In genomic region chr9:48413591-48413990, GRCm38 (mm10) we compare ENCODE assay signal across 22 mouse cellular contexts.
DNase-seq lines count a peak whose midpoint lies in the region; ATAC-seq and TF ChIP-seq lines count a peak whose summit lies in the region.
"Had no signal": no experiment of that assay in that cellular context is flagged by ENCODE, and none has a peak within 500 bp of the region (broad histone marks: within the 10 kb centered on the region; RNA-seq: fewer than 3 reads in every experiment).

No protein-coding gene starts in this region.

- 85% methylated on average over 2 of the region's 2 CpGs for WGBS in intestine, embryonic 15.5 days

- TF ChIP-seq RAD21 in CH12.LX (IDR thresholded peaks at IDR 0.05; ENCODE audit: low read depth, low read length): no peak

- H3K79me2 ChIP-seq in CH12.LX (replicated peaks; ENCODE audit: control insufficient read depth, extremely low read depth, insufficient read depth, poor library complexity, severe bottlenecking): peaks cover 33% of the 10 kb centered on the region

- peaks cover 11 to 43% of the 10 kb centered on the region in 2 experiments for H3K36me3 ChIP-seq in CH12.LX (replicated peaks in 1 of 2; ENCODE audit: control insufficient read depth in 1 of 2, insufficient read depth in 1 of 2, low read length in 1 of 2)
- H3K36me3 ChIP-seq in intestine, embryonic 15.5 days: no peaks in the 10 kb centered on the region
- H3K36me3 ChIP-seq: embryonic facial prominence, embryonic 12.5 days; embryonic facial prominence, embryonic 15.5 days; hindbrain, embryonic 12.5 days; hindbrain, embryonic 15.5 days had no signal

- TF ChIP-seq EP300 in CH12.LX (IDR thresholded peaks at IDR 0.05; ENCODE audit: low read length): no peak

- peak overlapping the region; percentile 52; the same call in 1 of the 2 replicates for H3K27ac ChIP-seq in CH12.LX (ENCODE audit: insufficient read depth, low read depth)
- peak overlapping the region; percentile 17; the same call in 1 of the 2 replicates for H3K27ac ChIP-seq in bone marrow macrophage, adult 2 months (ENCODE audit: insufficient read depth, low read depth, low read length)
- no peak overlapping the region for H3K27ac ChIP-seq in intestine, embryonic 15.5 days
- H3K27ac ChIP-seq: embryonic facial prominence, embryonic 12.5 days; embryonic facial prominence, embryonic 15.5 days; hindbrain, embryonic 12.5 days; hindbrain, embryonic 15.5 days had no signal

- H3K27me3 ChIP-seq in CH12.LX (replicated peaks): no peaks in the 10 kb centered on the region
- H3K27me3 ChIP-seq in intestine, embryonic 15.5 days (replicated peaks): no peaks in the 10 kb centered on the region
- H3K27me3 ChIP-seq: embryonic facial prominence, embryonic 12.5 days; embryonic facial prominence, embryonic 15.5 days; hindbrain, embryonic 12.5 days; hindbrain, embryonic 15.5 days had no signal

- peak overlapping the region; percentile 44; the same call in 1 of the 2 replicates for H3K9ac ChIP-seq in CH12.LX (ENCODE audit: insufficient read depth, low read depth)
- H3K9ac ChIP-seq in intestine, embryonic 15.5 days: no peak overlapping the region
- H3K9ac ChIP-seq: embryonic facial prominence, embryonic 12.5 days; embryonic facial prominence, embryonic 15.5 days; forebrain, postnatal 0 days; hindbrain, embryonic 12.5 days; hindbrain, embryonic 15.5 days had no signal

- peak; percentile 50 for DNase-seq in spleen, postnatal 36 days (ENCODE audit: low spot score in 2 of 2)
- no peak for DNase-seq in spleen, postnatal 10 days (ENCODE audit: low spot score in 2 of 2)
- no peak for DNase-seq in CH12.LX (ENCODE audit: extremely low read depth)
- peak; percentile 36 for DNase-seq in thymus, postnatal 4 days
- DNase-seq: adrenal gland, adult 8-10 months; adrenal gland, postnatal 25 days; cerebellum, adult 11 months; cerebellum, adult 2 months; cerebellum, adult 9-11 months; cerebellum, postnatal 25 days; forebrain, postnatal 0 days; gastrocnemius, postnatal 25 days had no signal

- in situ Hi-C loops in CH12.LX (cut with MboI; ENCODE audit: low pct_ligation_motif_present, low pct_unique_long_range_greater_than_20kb, low sequenced_read_pairs): no loop called here

- no peak for TF ChIP-seq CTCF in CH12.LX (conservative IDR thresholded peaks at IDR 0.05 in 1 of 2, IDR thresholded peaks at IDR 0.05 in 1 of 2; ENCODE audit: low read depth in 2 of 2, low read length in 2 of 2)
- TF ChIP-seq CTCF in bone marrow macrophage, adult 2 months (IDR thresholded peaks at IDR 0.05; ENCODE audit: low read depth, low read length): no peak

- H3K4me1 ChIP-seq in CH12.LX (ENCODE audit: control insufficient read depth in 1 of 2, insufficient read depth in 2 of 2): peaks cover 9 to 54% of the 10 kb centered on the region in 2 experiments
- peaks cover 46% of the 10 kb centered on the region for H3K4me1 ChIP-seq in bone marrow macrophage, adult 2 months (ENCODE audit: control insufficient read depth, insufficient read depth, low read length)
- H3K4me1 ChIP-seq in intestine, embryonic 15.5 days (replicated peaks): no peaks in the 10 kb centered on the region
- H3K4me1 ChIP-seq: embryonic facial prominence, embryonic 15.5 days; hindbrain, embryonic 12.5 days; hindbrain, embryonic 15.5 days had no signal

- peak overlapping the region; percentile 56; the same call in 1 of the 2 replicates for H3K4me2 ChIP-seq in CH12.LX (ENCODE audit: insufficient read depth, low read depth, poor library complexity, severe bottlenecking)
- H3K4me2 ChIP-seq in intestine, embryonic 15.5 days (replicated peaks): no peak overlapping the region
- H3K4me2 ChIP-seq: embryonic facial prominence, embryonic 12.5 days; embryonic facial prominence, embryonic 15.5 days; heart, embryonic 11.5 days; hindbrain, embryonic 12.5 days; hindbrain, embryonic 15.5 days had no signal

- dilution Hi-C loops in CH12.LX (cut with MboI; ENCODE audit: extremely low pct_ligation_motif_present, extremely low pct_unique_long_range_greater_than_20kb, low sequenced_read_pairs): no loop called here

- no peak overlapping the region for H3K4me3 ChIP-seq in CH12.LX (replicated peaks in 1 of 3; ENCODE audit: low read depth in 2 of 3, low read length in 2 of 3, poor library complexity in 1 of 3)
- no peak overlapping the region for H3K4me3 ChIP-seq in bone marrow macrophage, adult 2 months (ENCODE audit: insufficient read depth, low read length)
- H3K4me3 ChIP-seq in intestine, embryonic 15.5 days (replicated peaks): no peak overlapping the region
- H3K4me3 ChIP-seq: embryonic facial prominence, embryonic 12.5 days; embryonic facial prominence, embryonic 15.5 days; hindbrain, embryonic 12.5 days; hindbrain, embryonic 15.5 days had no signal

- TF ChIP-seq POLR2A in CH12.LX (IDR thresholded peaks at IDR 0.05; ENCODE audit: low read depth, low read length): no peak
- no peak for TF ChIP-seq POLR2A in bone marrow macrophage, adult 2 months (IDR thresholded peaks at IDR 0.05; ENCODE audit: borderline replicate concordance, low read depth, low read length)

- H3K9me3 ChIP-seq in CH12.LX (replicated peaks; ENCODE audit: low read length): no peaks in the 10 kb centered on the region
- H3K9me3 ChIP-seq in intestine, embryonic 15.5 days: no peaks in the 10 kb centered on the region
- H3K9me3 ChIP-seq: embryonic facial prominence, embryonic 12.5 days; embryonic facial prominence, embryonic 15.5 days; hindbrain, embryonic 12.5 days; hindbrain, embryonic 15.5 days had no signal

- ATAC-seq in intestine, embryonic 15.5 days: no peak
- no peak for ATAC-seq in megakaryocyte progenitor cell, adult 5-6 weeks (replicated peaks; ENCODE audit: poor library complexity)
- ATAC-seq: activated CD4-positive, CD25-positive, alpha-beta regulatory T cell, adult 4 months; forebrain, embryonic 14.5 days; forebrain, postnatal 0 days had no signal

TF ChIP-seq in CH12.LX, 34 proteins besides CTCF, POLR2A, EP300 and RAD21:
- TF ChIP-seq ZNF384 (IDR thresholded peaks at IDR 0.05; ENCODE audit: low read depth, low read length) (peak; percentile 43; the same call in 1 of the 2 replicates), USF1 (IDR thresholded peaks at IDR 0.05; ENCODE audit: low read depth, low read length) (no peak), ETS1 (conservative IDR thresholded peaks at IDR 0.05; ENCODE audit: low read depth, low read length) (no peak), MAZ (IDR thresholded peaks at IDR 0.05; ENCODE audit: low read depth, low read length) (no peak), BHLHE40 (IDR thresholded peaks at IDR 0.05; ENCODE audit: low read depth, low read length) (no peak)

Comparison
In these comparisons a context has a peak if more than half of its experiments do, and no peak if none do; other contexts are left out.
1. DNase-seq: peak in spleen, postnatal 36 days (2 of 2) and thymus, postnatal 4 days (single experiment); none in spleen, postnatal 10 days (0 of 2) and CH12.LX (single experiment).